Mouse (Mus musculus): ENCODE results near the gene Sympk. TPM values are rescaled to one million over a fixed set of nuclear protein-coding genes. Genes with fewer than 3 reads are reported as not detected.

The Sympk gene
- polyA plus RNA-seq, 1 experiment = 71.8 TPM

- Histone ChIP-seq H3K27me3 (ENCODE audit: control insufficient read depth, insufficient read depth, low read length) (no peaks in the 10 kb centered on the region), H3K4me3 (ENCODE audit: low read depth, low read length) (no peak overlapping the region), H3K27ac (ENCODE audit: insufficient read depth, low read depth, low read length) (no peak overlapping the region), H3K4me1 (ENCODE audit: control insufficient read depth, insufficient read depth, insufficient read length, low read length) (no peaks in the 10 kb centered on the region), H3K36me3 (ENCODE audit: control insufficient read depth, insufficient read depth, low read length) (no peaks in the 10 kb centered on the region)
- TF ChIP-seq CTCF (IDR thresholded peaks at IDR 0.05; ENCODE audit: extremely low read depth, insufficient read length, insufficient replicate concordance, low read depth, low read length) (no peak), POLR2A (IDR thresholded peaks at IDR 0.05; ENCODE audit: low read depth, low read length) (no peak)
Observed at GRCm38 (mm10) chr7:19103741-19104140, 79.6 kb downstream of the Sympk start.

Other genes starting within 250 kb of the Sympk start
- 0.08 TPM in 1 of 2 replicates, not detected in the other for gene Psg19, start 225.9 kb upstream of the Sympk start, polyA plus RNA-seq (2012; rRNA removed)
- gene Psg17, start 202.8 kb upstream of the Sympk start, polyA plus RNA-seq (2012; rRNA removed) = not detected in 2 replicates
- gene Mill2, start 184.4 kb upstream of the Sympk start, polyA plus RNA-seq (2012; rRNA removed) = 1.9 and 2.2 TPM in 2 replicates
- 268 and 499 TPM in 2 replicates for gene Pglyrp1, start 153.0 kb upstream of the Sympk start, polyA plus RNA-seq (2012; rRNA removed)
- gene Ccdc61, start 114.0 kb upstream of the Sympk start, polyA plus RNA-seq (2012; rRNA removed) = 11.1 and 21.4 TPM in 2 replicates
- gene Nova2, start 98.5 kb upstream of the Sympk start, polyA plus RNA-seq (2012; rRNA removed) = 0.41 and 0.55 TPM in 2 replicates
- gene Nanos2, start 37.0 kb upstream of the Sympk start, polyA plus RNA-seq (2012; rRNA removed) = not detected in 2 replicates
- gene Mypop, start 33.1 kb upstream of the Sympk start, polyA plus RNA-seq (2012; rRNA removed) = 1.9 and 2.3 TPM in 2 replicates
- gene Irf2bp1, start 20.3 kb upstream of the Sympk start, polyA plus RNA-seq (2012; rRNA removed) = 17.0 and 25.8 TPM in 2 replicates
- 17.8 and 19.9 TPM in 2 replicates for gene Foxa3, start 839 bp upstream of the Sympk start, polyA plus RNA-seq (2012; rRNA removed)
- gene Rsph6a, start 30.3 kb downstream of the Sympk start, polyA plus RNA-seq (2012; rRNA removed) = not detected in 2 replicates
- 13.9 and 16.3 TPM in 2 replicates for gene Dmwd, start 51.9 kb downstream of the Sympk start, polyA plus RNA-seq (2012; rRNA removed)
- 353 and 387 TPM in 2 replicates for gene Dmpk, start 59.5 kb downstream of the Sympk start, polyA plus RNA-seq (2012; rRNA removed)
- 14.1 and 14.5 TPM in 2 replicates for gene Six5, start 70.2 kb downstream of the Sympk start, polyA plus RNA-seq (2012; rRNA removed)
- not detected in 2 replicates for gene Gm4969, start 94.0 kb downstream of the Sympk start, polyA plus RNA-seq (2012; rRNA removed)
- gene Fbxo46, start 95.5 kb downstream of the Sympk start, polyA plus RNA-seq (2012; rRNA removed) = 6.1 and 14.9 TPM in 2 replicates
- 5.5 and 6.6 TPM in 2 replicates for gene Qpctl, start 124.9 kb downstream of the Sympk start, polyA plus RNA-seq (2012; rRNA removed)
- 13.2 and 25.8 TPM in 2 replicates for gene Snrpd2, start 125.3 kb downstream of the Sympk start, polyA plus RNA-seq (2012; rRNA removed)
- 0.53 and 0.62 TPM in 2 replicates for gene Gipr, start 141.8 kb downstream of the Sympk start, polyA plus RNA-seq (2012; rRNA removed)
- gene Eml2, start 152.0 kb downstream of the Sympk start, polyA plus RNA-seq (2012; rRNA removed) = 15.8 and 17.2 TPM in 2 replicates
- gene Gpr4, start 188.2 kb downstream of the Sympk start, polyA plus RNA-seq (2012; rRNA removed) = 3.8 and 4.4 TPM in 2 replicates
- 17.1 and 34.6 TPM in 2 replicates for gene Opa3, start 204.0 kb downstream of the Sympk start, polyA plus RNA-seq (2012; rRNA removed)
- gene Vasp, start 247.4 kb downstream of the Sympk start, polyA plus RNA-seq (2012; rRNA removed) = 183 and 517 TPM in 2 replicates